Mouse (Mus musculus) hindbrain, embryonic 11.5 days (tissue): ENCODE data around the gene Asl. TPM values are rescaled to one million over a fixed set of nuclear protein-coding genes. Genes with fewer than 3 reads are reported as not detected.
A peak's percentile ranks its signal among the peaks of the same experiment; 100 is the strongest.

Experiments
- ATAC-seq: fragments of 200-750 bp; cut with Nextera tagmentation; 2 replicates; pipeline ENCODE4 v1.8.0; 2017; ENCODE audit warnings: mild to moderate bottlenecking, moderate TSS enrichment, moderate library complexity; ENCODE audit not compliant: low FRiP score
- DNase-seq: peaks from one replicate; pipeline ENCODE4 v3.0.0-alpha.2; 2015; ENCODE audit warnings: low spot score
- H3K27ac ChIP-seq: fragments of 300-500 bp; sonication (generic); 2 replicates; pipeline ENCODE4 v1.5.1; 2014; ENCODE audit warnings: mild to moderate bottlenecking, low read depth, low read length
- H3K27me3 ChIP-seq: fragments of 300-500 bp; sonication (generic); 2 replicates; pipeline ENCODE4 v1.6.1; 2014; ENCODE audit warnings: mild to moderate bottlenecking, low read length, moderate library complexity, mixed read lengths; ENCODE audit not compliant: control insufficient read depth, insufficient read depth
- H3K36me3 ChIP-seq: fragments of 300-500 bp; sonication (generic); 2 replicates; pipeline ENCODE4 v1.6.1; 2014; ENCODE audit warnings: mild to moderate bottlenecking, low read length, moderate library complexity, mixed read lengths; ENCODE audit not compliant: control insufficient read depth, insufficient read depth
- H3K4me1 ChIP-seq: fragments of 300-500 bp; sonication (generic); replicated peaks from 2 replicates; pipeline ENCODE4 v1.6.1; 2014; ENCODE audit warnings: low read length, mixed read lengths; ENCODE audit not compliant: control insufficient read depth, insufficient read depth
- H3K4me2 ChIP-seq: fragments of 300-500 bp; sonication (generic); replicated peaks from 2 replicates; pipeline ENCODE4 v1.6.1; 2014; ENCODE audit warnings: mild to moderate bottlenecking, low read depth, low read length
- H3K4me3 ChIP-seq: fragments of 300-500 bp; sonication (generic); 2 replicates; pipeline ENCODE4 v1.5.1; 2014; ENCODE audit warnings: low read depth, low read length
- H3K9ac ChIP-seq: fragments of 300-500 bp; sonication (generic); 2 replicates; pipeline ENCODE4 v1.6.1; 2014; ENCODE audit warnings: low read depth, low read length
- H3K9me3 ChIP-seq: fragments of 300-500 bp; sonication (generic); 2 replicates; pipeline ENCODE4 v1.6.1; 2016; ENCODE audit warnings: low read length; ENCODE audit not compliant: control insufficient read depth
- WGBS: fragments of 180-500 bp; shearing (Covaris S2); extraction: QIAGEN DNeasy Blood & Tissue Kit; methylation state at CpG from one replicate; pipeline ENCODE4 v1.1.7; 2014; 5-methylcytosine and 5-hydroxymethylcytosine counted together
- polyA plus RNA-seq: library from polyadenylated mRNA; unstranded; fragments of >200 nt; fragmentation: Nextera tagmentation; extraction: Ambion mirVana; gene quantifications from 2 replicates; pipeline ENCODE4 v1.2.1, GENCODE M21; 2014

Asl gene
- polyA plus RNA-seq, 1 experiment from 2014 or later = 34.1 TPM

GRCm38 (mm10) chr5:130008034-130008590, 20.9 kb downstream of the Asl start:
- Histone ChIP-seq H3K27me3 (no peaks in the 10 kb centered on the region), H3K9me3 (no peaks in the 10 kb centered on the region), H3K4me1 (no peaks in the 10 kb centered on the region), H3K9ac (no peak overlapping the region), H3K36me3 (no peaks in the 10 kb centered on the region), H3K27ac (no peak overlapping the region), H3K4me2 (no peak overlapping the region), H3K4me3 (no peak overlapping the region)
- WGBS = 86% methylated on average over 6 of the region's 6 CpGs
- DNase-seq (no peak), ATAC-seq (no peak)

GRCm38 (mm10) chr5:130007344-130007743, 21.7 kb downstream of the Asl start:
- no peak for ATAC-seq
- WGBS = 95% methylated on average over 1 of the region's 1 CpGs

GRCm38 (mm10) chr5:130003229-130003628, 25.8 kb downstream of the Asl start:
- Histone ChIP-seq H3K9ac (no peak overlapping the region; the same call in 1 of the 2 replicates), H3K4me1 (no peaks in the 10 kb centered on the region; the same call in 1 of the 2 replicates), H3K4me2 (peak overlapping the region; percentile 44), H3K27ac (no peak overlapping the region), H3K27me3 (no peaks in the 10 kb centered on the region), H3K36me3 (no peaks in the 10 kb centered on the region), H3K4me3 (no peak overlapping the region), H3K9me3 (no peaks in the 10 kb centered on the region)
- WGBS = 60% methylated on average over 7 of the region's 7 CpGs
- ATAC-seq = no peak
- DNase-seq = peak; percentile 31

More at GRCm38 (mm10) chr5:130007344-130007743, 21.7 kb downstream of the Asl start:
- no peaks in the 10 kb centered on the region; the same call in 1 of the 2 replicates for H3K4me1 ChIP-seq
- no peak overlapping the region for H3K9ac ChIP-seq
- no peak overlapping the region for H3K4me2 ChIP-seq
- H3K27me3 ChIP-seq = no peaks in the 10 kb centered on the region
- H3K4me3 ChIP-seq = no peak overlapping the region
- no peak overlapping the region for H3K27ac ChIP-seq
- DNase-seq = no peak
- no peaks in the 10 kb centered on the region for H3K9me3 ChIP-seq
- H3K36me3 ChIP-seq = no peaks in the 10 kb centered on the region

GRCm38 (mm10) chr5:130002301-130003146, 26.5 kb downstream of the Asl start, which contains the start of gene Gusb:
Gusb (minus strand) TSS chr5:130003049.
- Histone ChIP-seq H3K9ac (peak within 1 kb of the TSS; percentile 62), H3K27me3 (no peaks in the 10 kb centered on the region), H3K4me1 (no peaks in the 10 kb centered on the region; the same call in 1 of the 2 replicates), H3K4me3 (peak within 1 kb of the TSS; percentile 42), H3K27ac (no peak within 1 kb of the TSS), H3K9me3 (no peaks in the 10 kb centered on the region), H3K36me3 (no peaks in the 10 kb centered on the region), H3K4me2 (peak within 1 kb of the TSS; percentile 44)
- 2% methylated on average over 39 of the region's 39 CpGs for WGBS
- ATAC-seq (peak; percentile 88), DNase-seq (peak; percentile 79)

GRCm38 (mm10) chr5:130001356-130001987, 27.6 kb downstream of the Asl start:
- Histone ChIP-seq H3K4me3 (no peak overlapping the region; the same call in 1 of the 2 replicates), H3K4me1 (no peaks in the 10 kb centered on the region; the same call in 1 of the 2 replicates), H3K36me3 (no peaks in the 10 kb centered on the region), H3K9ac (no peak overlapping the region), H3K4me2 (no peak overlapping the region; the same call in 1 of the 2 replicates), H3K9me3 (no peaks in the 10 kb centered on the region), H3K27me3 (no peaks in the 10 kb centered on the region), H3K27ac (no peak overlapping the region)
- DNase-seq = no peak
- no peak for ATAC-seq
- 73% methylated on average over 5 of the region's 5 CpGs for WGBS

GRCm38 (mm10) chr5:130000735-130001134, 28.3 kb downstream of the Asl start:
- H3K9me3 ChIP-seq = no peaks in the 10 kb centered on the region
- 92% methylated on average over 12 of the region's 12 CpGs for WGBS
- H3K4me1 ChIP-seq = no peaks in the 10 kb centered on the region; the same call in 1 of the 2 replicates
- H3K27ac ChIP-seq = no peak overlapping the region
- H3K36me3 ChIP-seq = no peaks in the 10 kb centered on the region
- DNase-seq = no peak
- no peaks in the 10 kb centered on the region for H3K27me3 ChIP-seq
- ATAC-seq = no peak
- H3K9ac ChIP-seq = no peak overlapping the region
- no peak overlapping the region for H3K4me2 ChIP-seq
- no peak overlapping the region for H3K4me3 ChIP-seq

GRCm38 (mm10) chr5:129999097-129999496, 29.9 kb downstream of the Asl start:
- H3K9me3 ChIP-seq = no peaks in the 10 kb centered on the region
- ATAC-seq = no peak
- H3K9ac ChIP-seq = no peak overlapping the region
- DNase-seq = peak; percentile 68
- no peaks in the 10 kb centered on the region; the same call in 1 of the 2 replicates for H3K4me1 ChIP-seq
- H3K27ac ChIP-seq = no peak overlapping the region
- no peaks in the 10 kb centered on the region for H3K36me3 ChIP-seq
- H3K4me3 ChIP-seq = no peak overlapping the region
- 40% methylated on average over 4 of the region's 4 CpGs for WGBS
- H3K4me2 ChIP-seq = no peak overlapping the region
- H3K27me3 ChIP-seq = no peaks in the 10 kb centered on the region

- Histone ChIP-seq H3K4me1 (no peaks in the 10 kb centered on the region; the same call in 1 of the 2 replicates), H3K4me2 (no peak overlapping the region), H3K9ac (no peak overlapping the region), H3K27me3 (no peaks in the 10 kb centered on the region), H3K4me3 (no peak overlapping the region), H3K9me3 (no peaks in the 10 kb centered on the region), H3K27ac (no peak overlapping the region), H3K36me3 (no peaks in the 10 kb centered on the region)
- DNase-seq = no peak
- no peak for ATAC-seq
- WGBS = 71% methylated on average over 19 of the region's 19 CpGs
Measured at GRCm38 (mm10) chr5:129997700-129998099, 31.3 kb downstream of the Asl start.
